Mouse (Mus musculus) ES-E14 (cell line): ENCODE measurements around the gene Pbld2.

Source experiments
- HCFC1 ChIP-seq: IDR thresholded peaks from 2 replicates; pipeline ENCODE4 v1.6.1; 2012; ENCODE audit warnings: low read length, inconsistent platforms, borderline replicate concordance; ENCODE audit not compliant: insufficient read depth
- MAFK ChIP-seq: IDR thresholded peaks from 2 replicates; pipeline ENCODE4 v1.6.1; 2014; ENCODE audit warnings: mild to moderate bottlenecking, low read depth, low read length, inconsistent platforms; ENCODE audit not compliant: insufficient read depth
- ZC3H11A ChIP-seq: IDR thresholded peaks from 2 replicates; pipeline ENCODE4 v1.6.1; 2012; ENCODE audit warnings: low read depth, mild to moderate bottlenecking, inconsistent platforms, low read length, borderline replicate concordance
- ZNF384 ChIP-seq: IDR thresholded peaks from 2 replicates; pipeline ENCODE4 v1.6.1; 2012; ENCODE audit warnings: low read depth, low read length, inconsistent platforms

DNA sequence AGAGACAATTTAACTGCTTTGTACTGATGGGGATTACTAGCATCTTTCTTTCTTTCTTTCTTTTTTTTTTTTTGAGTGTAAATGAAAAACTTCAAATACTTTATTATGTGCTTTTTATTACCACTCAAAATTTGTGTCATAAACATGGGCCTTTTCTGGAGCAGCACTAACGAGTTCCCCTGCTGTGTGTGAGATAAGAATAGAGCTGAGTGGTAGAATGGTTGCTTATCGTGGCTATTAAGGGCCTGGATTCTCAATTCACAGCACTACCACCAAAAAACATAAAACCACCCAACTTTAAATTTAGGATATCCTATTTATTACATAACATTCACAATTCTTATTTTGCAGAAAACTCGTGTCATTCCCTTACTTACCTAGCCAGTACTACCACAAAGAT, 10.6 kb upstream of the Pbld2 start:
- TF ChIP-seq ZNF384 (no peak), HCFC1 (no peak), MAFK (no peak), ZC3H11A (no peak)
